Mouse (Mus musculus) thymus, adult 2 months (tissue): ENCODE data around the gene Zfp523. TPM values are rescaled to one million over a fixed set of nuclear protein-coding genes. Genes with fewer than 3 reads are reported as not detected.

Experiments used
- DNase-seq: peaks from one replicate; pipeline ENCODE4 v3.0.0; 2021
- H3K27ac ChIP-seq: fragments of 200-500 bp; 2 replicates; pipeline ENCODE4 v1.5.1; 2012; ENCODE audit warnings: low read length, control low read depth; ENCODE audit not compliant: control insufficient read depth, insufficient read depth
- H3K27me3 ChIP-seq: fragments of 200-500 bp; 2 replicates; pipeline ENCODE4 v1.6.1; 2012; ENCODE audit warnings: mild to moderate bottlenecking, low read length, moderate library complexity, mixed read lengths; ENCODE audit not compliant: control insufficient read depth, insufficient read depth
- H3K36me3 ChIP-seq: fragments of 200-500 bp; 2 replicates; pipeline ENCODE4 v1.6.1; 2012; ENCODE audit warnings: mild to moderate bottlenecking, low read length, moderate library complexity; ENCODE audit not compliant: control insufficient read depth, insufficient read depth
- H3K4me1 ChIP-seq: fragments of 200-500 bp; replicated peaks from 2 replicates; pipeline ENCODE4 v1.6.1; 2012; ENCODE audit warnings: low read length; ENCODE audit not compliant: control insufficient read depth, insufficient read depth
- H3K4me3 ChIP-seq: fragments of 200-500 bp; 2 replicates; pipeline ENCODE4 v1.5.1; 2012; ENCODE audit warnings: mild to moderate bottlenecking, low read length, control low read depth, moderate library complexity; ENCODE audit not compliant: control insufficient read depth, insufficient read depth
- CTCF ChIP-seq: fragments of 200-500 bp; IDR thresholded peaks from 2 replicates; pipeline ENCODE4 v1.5.1; 2012; ENCODE audit warnings: mild to moderate bottlenecking, control low read depth, low read length, moderate library complexity, borderline replicate concordance; ENCODE audit not compliant: control insufficient read depth, poor library complexity, insufficient read depth; ENCODE audit errors: extremely low read depth
- POLR2A ChIP-seq: fragments of 200-500 bp; IDR thresholded peaks from 2 replicates; pipeline ENCODE4 v1.6.1; 2012; ENCODE audit warnings: mild to moderate bottlenecking, low read length, control low read depth, moderate library complexity; ENCODE audit not compliant: control insufficient read depth, poor library complexity, insufficient read depth; ENCODE audit errors: extremely low read depth
- WGBS: fragments of 180-500 bp; shearing (Covaris S2); methylation state at CpG from one replicate; pipeline ENCODE4 v1.1.7; 2018; 5-methylcytosine and 5-hydroxymethylcytosine counted together
- polyA plus RNA-seq: library from polyadenylated mRNA; depleted of rRNA; stranded (reverse); fragments of >200 nt; gene quantifications from 2 replicates; pipeline ENCODE4 v1.2.3, GENCODE M21; 2012

Gene Zfp523
- polyA plus RNA-seq, 1 experiment: 55.7 TPM

DNA sequence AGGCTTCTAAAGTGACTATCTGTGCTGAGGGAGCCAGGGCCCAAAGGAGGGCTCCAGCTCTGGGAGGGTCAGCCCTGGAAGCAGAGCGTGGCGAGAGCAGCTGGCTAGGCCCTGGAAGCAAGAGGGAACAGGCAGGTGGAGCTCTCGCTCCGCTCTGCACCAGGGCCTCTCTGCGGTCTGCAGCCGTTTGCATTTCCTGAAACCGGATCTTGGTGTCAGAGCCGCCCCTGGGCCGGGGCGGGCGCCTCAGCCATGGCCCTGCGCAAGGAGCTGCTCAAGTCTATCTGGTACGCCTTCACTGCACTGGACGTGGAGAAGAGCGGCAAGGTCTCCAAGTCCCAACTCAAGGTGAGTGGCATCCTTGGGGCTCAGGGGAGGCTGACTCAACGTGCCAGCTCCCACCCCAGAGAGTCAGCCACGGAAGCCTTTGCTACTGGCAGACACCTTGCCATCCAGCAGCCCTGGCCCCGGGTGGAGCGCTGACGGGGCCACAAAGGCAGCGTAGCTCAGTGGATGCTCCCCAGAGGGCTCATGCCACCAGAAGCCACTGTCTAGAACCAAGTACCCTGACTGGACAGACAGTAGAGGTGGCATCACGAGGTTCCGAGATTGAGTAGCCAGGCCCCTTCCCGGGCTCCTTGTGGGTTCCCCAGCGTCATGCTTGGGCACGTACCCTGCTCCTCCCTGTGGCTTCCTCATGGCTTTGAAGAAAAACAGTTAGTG, 30.8 kb downstream of the Zfp523 start, which contains the start of gene Def6:
Gene Def6, plus strand, starts transcription at position 188 of the 723 bp plus-strand sequence.
- WGBS: 1% methylated on average over 26 of the region's 26 CpGs
- TF ChIP-seq POLR2A (peak; percentile 99), CTCF (peak; percentile 88)
- no peaks in the 10 kb centered on the region for H3K36me3 ChIP-seq
- H3K27me3 ChIP-seq: no peaks in the 10 kb centered on the region
- peak; percentile 88 for DNase-seq
- peak within 1 kb of the TSS; percentile 56 for H3K4me3 ChIP-seq
- peak within 1 kb of the TSS; percentile 85 for H3K27ac ChIP-seq
- H3K4me1 ChIP-seq: peaks cover 55% of the 10 kb centered on the region

DNA sequence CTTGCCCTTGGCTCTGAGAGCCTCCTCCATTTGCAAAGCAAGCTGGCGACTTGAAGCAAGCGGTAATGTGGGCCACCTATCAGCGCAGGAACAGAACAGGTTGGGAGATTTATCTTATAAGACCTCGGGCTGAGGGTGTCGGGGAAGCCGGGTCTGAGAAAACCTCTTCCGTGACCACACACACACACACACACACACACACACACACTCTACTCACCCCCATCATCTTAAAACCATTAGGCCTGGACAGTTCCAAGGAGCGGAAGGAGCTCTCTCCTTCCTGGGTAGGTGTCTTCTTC, 31.3 kb downstream of the Zfp523 start:
- H3K27me3 ChIP-seq: no peaks in the 10 kb centered on the region
- peak overlapping the region; percentile 56 for H3K4me3 ChIP-seq
- WGBS: 4% methylated on average over 8 of the region's 8 CpGs
- DNase-seq: no peak
- no peaks in the 10 kb centered on the region for H3K36me3 ChIP-seq
- H3K4me1 ChIP-seq: peaks cover 56% of the 10 kb centered on the region
- peak overlapping the region; percentile 70 for H3K27ac ChIP-seq
- TF ChIP-seq POLR2A: no peak
- no peak for TF ChIP-seq CTCF

DNA sequence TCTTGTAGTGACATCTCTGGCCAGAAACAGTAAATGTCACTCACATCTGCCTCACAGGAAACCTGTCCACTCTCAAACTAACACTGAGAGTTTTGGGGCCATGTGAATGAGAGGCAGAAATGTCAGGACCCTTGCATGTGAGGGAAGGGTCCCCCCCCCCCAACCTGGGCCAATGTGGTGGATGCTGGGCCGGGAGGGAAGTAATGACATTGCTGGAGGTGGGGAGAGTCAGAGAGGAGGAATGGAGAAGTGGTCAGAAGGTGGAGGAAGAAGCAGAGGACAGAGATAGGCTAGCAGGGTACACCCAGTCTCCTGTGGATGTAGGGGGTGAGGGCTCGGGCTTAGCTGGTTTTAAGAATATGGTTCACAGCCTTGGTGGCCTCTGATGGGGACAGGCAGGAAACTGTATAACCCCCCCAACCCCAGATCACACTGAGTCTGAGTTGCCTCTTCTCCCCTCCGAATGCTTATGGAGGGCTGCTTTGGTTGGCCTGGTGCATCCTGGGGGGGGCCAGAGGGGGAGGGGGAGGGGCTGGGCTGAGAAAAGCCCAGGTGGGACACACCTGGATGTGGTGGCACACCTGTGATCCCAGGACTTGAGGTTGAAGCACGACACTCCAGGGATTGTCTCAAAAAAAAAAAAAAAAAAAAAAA, 32.7 kb downstream of the Zfp523 start:
- Histone ChIP-seq H3K4me1 (peaks cover 54% of the 10 kb centered on the region), H3K4me3 (peak overlapping the region; percentile 56), H3K27ac (peak overlapping the region; percentile 70), H3K36me3 (no peaks in the 10 kb centered on the region), H3K27me3 (no peaks in the 10 kb centered on the region)
- 6% methylated on average over 4 of the region's 4 CpGs for WGBS
- TF ChIP-seq CTCF: no peak
- DNase-seq: no peak

- peak; percentile 83 for DNase-seq
- 4% methylated on average over 6 of the region's 6 CpGs for whole genome bisulfite sequencing
These were observed 35.0 kb downstream of the Zfp523 start for GRCm38 (mm10) chr17:28211921-28212341.

DNA sequence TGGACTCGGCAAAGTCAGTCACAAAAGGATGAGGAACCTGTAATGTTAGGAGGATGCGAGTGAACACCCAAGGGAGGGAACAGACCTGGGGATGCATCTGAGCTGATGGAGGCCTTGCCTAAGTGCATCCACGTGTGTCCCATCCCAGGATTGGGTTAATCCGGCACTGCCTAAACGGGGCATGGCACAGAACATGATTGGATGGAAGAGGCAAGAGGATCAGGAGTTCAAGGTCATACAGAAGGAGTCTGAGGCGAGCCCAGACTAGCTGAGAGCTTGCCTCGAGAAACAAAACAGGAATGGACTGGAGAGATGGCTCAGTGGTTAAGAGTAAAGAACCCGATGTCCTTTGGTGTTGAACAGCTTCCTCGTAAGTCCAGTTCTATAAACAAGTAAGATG, 35.5 kb downstream of the Zfp523 start:
- Histone ChIP-seq H3K27me3 (no peaks in the 10 kb centered on the region), H3K4me3 (peak overlapping the region; percentile 9; the same call in 1 of the 2 replicates), H3K4me1 (peaks cover 38% of the 10 kb centered on the region), H3K36me3 (peaks cover 4% of the 10 kb centered on the region; the same call in 1 of the 2 replicates), H3K27ac (peak overlapping the region; percentile 82)
- 56% methylated on average over 9 of the region's 9 CpGs for WGBS
- no peak for DNase-seq
- TF ChIP-seq POLR2A (no peak), CTCF (no peak)

More at GRCm38 (mm10) chr17:28211921-28212341, 35.0 kb downstream of the Zfp523 start:
- Histone ChIP-seq H3K36me3 (peaks cover 4% of the 10 kb centered on the region; the same call in 1 of the 2 replicates), H3K4me3 (peak overlapping the region; percentile 10), H3K27ac (peak overlapping the region; percentile 82), H3K4me1 (peaks cover 38% of the 10 kb centered on the region), H3K27me3 (no peaks in the 10 kb centered on the region)
- TF ChIP-seq CTCF (no peak), POLR2A (no peak)

DNA sequence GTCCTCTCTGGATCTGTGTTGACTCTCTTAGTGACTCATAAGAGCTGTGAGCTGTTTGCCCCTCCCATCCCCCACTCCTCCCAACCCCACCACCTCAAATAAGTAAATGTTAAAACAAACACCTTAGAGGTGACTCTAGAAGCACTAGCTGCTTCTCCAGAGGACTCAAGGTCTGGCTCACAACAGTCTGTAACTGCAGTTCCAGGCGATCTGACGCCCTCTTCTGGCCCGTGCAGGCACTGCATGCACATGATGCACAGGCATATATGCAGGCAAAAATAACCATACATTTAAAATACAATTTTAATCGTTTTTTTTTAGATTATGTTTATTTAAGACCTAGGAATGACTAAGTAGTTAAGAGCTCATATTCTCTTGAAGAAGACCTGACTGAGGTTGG, 36.3 kb downstream of the Zfp523 start:
- DNase-seq: no peak
- H3K4me1 ChIP-seq: peaks cover 44% of the 10 kb centered on the region
- 0 out of 2 replicates have a peak overlapping the region, but pooled peaks have one; percentile 82 for H3K27ac ChIP-seq
- WGBS: 58% methylated on average over 4 of the region's 4 CpGs
- TF ChIP-seq CTCF (peak; percentile 77; the same call in 1 of the 2 replicates), POLR2A (no peak)
- no peaks in the 10 kb centered on the region for H3K27me3 ChIP-seq
- peaks cover 4% of the 10 kb centered on the region; the same call in 1 of the 2 replicates for H3K36me3 ChIP-seq
- H3K4me3 ChIP-seq: no peak overlapping the region

GRCm38 (mm10) chr17:28216791-28217190, 39.9 kb downstream of the Zfp523 start:
- DNase-seq: no peak
- Histone ChIP-seq H3K4me1 (peaks cover 48% of the 10 kb centered on the region), H3K36me3 (peaks cover 33% of the 10 kb centered on the region), H3K4me3 (no peak overlapping the region), H3K27me3 (no peaks in the 10 kb centered on the region), H3K27ac (peak overlapping the region; percentile 99)
- TF ChIP-seq POLR2A (no peak), CTCF (no peak)
- 91% methylated on average over 9 of the region's 9 CpGs for WGBS
